Mouse (Mus musculus) lung, embryonic 15.5 days (tissue): ENCODE measurements around the gene Cd44. TPM values are rescaled to one million over a fixed set of nuclear protein-coding genes. Genes with fewer than 3 reads are reported as not detected.

Experiments used
- ATAC-seq: fragments of 200-750 bp; cut with Nextera tagmentation; 2 replicates; pipeline ENCODE4 v1.8.0; 2017; ENCODE audit warnings: moderate number of reproducible peaks, borderline replicate concordance; ENCODE audit not compliant: low FRiP score, low TSS enrichment; ENCODE audit errors: extremely low read depth
- H3K27ac ChIP-seq: fragments of 300-500 bp; sonication (generic); 2 replicates; pipeline ENCODE4 v1.5.1; 2015; ENCODE audit warnings: moderate library complexity, mild to moderate bottlenecking, inconsistent platforms
- H3K27me3 ChIP-seq: fragments of 300-500 bp; sonication (generic); 2 replicates; pipeline ENCODE4 v1.6.1; 2015; ENCODE audit warnings: inconsistent platforms
- H3K36me3 ChIP-seq: fragments of 300-500 bp; sonication (generic); 2 replicates; pipeline ENCODE4 v1.6.1; 2015; ENCODE audit warnings: inconsistent platforms
- H3K4me1 ChIP-seq: fragments of 300-500 bp; sonication (generic); 2 replicates; pipeline ENCODE4 v1.6.1; 2015; ENCODE audit warnings: inconsistent platforms
- H3K4me2 ChIP-seq: fragments of 300-500 bp; sonication (generic); 2 replicates; pipeline ENCODE4 v1.6.1; 2015; ENCODE audit warnings: inconsistent platforms, mild to moderate bottlenecking, moderate library complexity
- H3K4me3 ChIP-seq: fragments of 300-500 bp; sonication (generic); 2 replicates; pipeline ENCODE4 v1.5.1; 2015; ENCODE audit warnings: mild to moderate bottlenecking, inconsistent platforms
- H3K9ac ChIP-seq: fragments of 300-500 bp; sonication (generic); 2 replicates; pipeline ENCODE4 v1.6.1; 2015; ENCODE audit warnings: inconsistent platforms
- H3K9me3 ChIP-seq: fragments of 300-500 bp; sonication (generic); 2 replicates; pipeline ENCODE4 v1.6.1; 2016; ENCODE audit warnings: inconsistent platforms
- WGBS: fragments of 180-500 bp; shearing (Covaris S2); methylation state at CpG from one replicate; pipeline ENCODE4 v1.1.7; 2015; 5-methylcytosine and 5-hydroxymethylcytosine counted together
- polyA plus RNA-seq: library from polyadenylated mRNA; unstranded; fragments of >200 nt; fragmentation: Nextera tagmentation; extraction: Ambion mirVana; gene quantifications from 2 replicates; pipeline ENCODE4 v1.2.1, GENCODE M21; 2015

Cd44 gene
- polyA plus RNA-seq, 1 experiment from 2014 or later, result 30.9 TPM

- WGBS, result 31% methylated on average over 3 of the region's 3 CpGs
- Histone ChIP-seq H3K4me3 (no peak overlapping the region), H3K4me2 (no peak overlapping the region), H3K27me3 (no peaks in the 10 kb centered on the region), H3K9me3 (no peaks in the 10 kb centered on the region), H3K4me1 (peaks cover 11% of the 10 kb centered on the region; the same call in 1 of the 2 replicates), H3K36me3 (no peaks in the 10 kb centered on the region), H3K27ac (0 out of 2 replicates have a peak overlapping the region, but pooled peaks have one; percentile 39), H3K9ac (no peak overlapping the region)
- peak; percentile 52; the same call in 1 of the 2 replicates for ATAC-seq
Measured at GRCm38 (mm10) chr2:102807633-102808032, 93.8 kb downstream of the Cd44 start.

DNA sequence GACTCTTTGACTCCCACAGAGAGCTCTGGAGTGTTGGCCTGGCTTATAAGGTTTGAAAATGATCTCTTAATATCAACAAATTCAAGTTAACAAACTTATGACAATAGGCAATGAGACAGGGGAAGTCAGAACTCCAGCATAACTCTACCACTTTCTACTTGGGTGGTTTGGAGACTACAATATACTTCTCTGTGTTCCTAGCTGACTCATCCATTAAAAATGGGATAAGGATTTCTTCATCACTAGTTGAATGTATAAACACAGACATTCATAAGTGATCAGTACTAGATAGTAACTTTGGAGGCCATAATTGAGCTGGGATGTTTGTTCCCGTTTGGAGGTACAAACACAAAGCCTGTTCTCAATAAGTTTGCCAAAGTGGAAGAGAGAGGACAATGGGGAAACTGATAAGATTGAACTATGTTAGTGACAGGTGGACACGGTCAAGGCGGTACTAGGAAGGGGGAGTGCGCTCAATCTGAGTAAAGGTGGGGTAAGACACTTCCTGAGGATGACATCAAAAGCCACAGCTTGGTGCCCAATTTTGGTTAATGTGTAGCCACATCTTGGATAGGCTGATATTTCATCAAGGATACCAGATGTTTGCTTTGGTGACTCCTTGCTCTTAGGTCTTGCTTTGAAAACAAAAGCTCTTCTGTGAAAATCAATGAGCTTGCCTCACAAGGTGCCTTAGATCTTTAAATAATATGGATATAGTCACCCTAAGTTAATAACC is 95.5 kb downstream of the Cd44 start:
- no peak overlapping the region for H3K4me2 ChIP-seq
- no peaks in the 10 kb centered on the region for H3K36me3 ChIP-seq
- H3K9me3 ChIP-seq, result no peaks in the 10 kb centered on the region
- peaks cover 11% of the 10 kb centered on the region; the same call in 1 of the 2 replicates for H3K4me1 ChIP-seq
- no peak overlapping the region for H3K4me3 ChIP-seq
- H3K27me3 ChIP-seq, result no peaks in the 10 kb centered on the region
- no peak overlapping the region for H3K9ac ChIP-seq
- no peak overlapping the region; the same call in 1 of the 2 replicates for H3K27ac ChIP-seq
- WGBS, result 77% methylated on average over 4 of the region's 4 CpGs
- ATAC-seq, result no peak; the same call in 1 of the 2 replicates

DNA sequence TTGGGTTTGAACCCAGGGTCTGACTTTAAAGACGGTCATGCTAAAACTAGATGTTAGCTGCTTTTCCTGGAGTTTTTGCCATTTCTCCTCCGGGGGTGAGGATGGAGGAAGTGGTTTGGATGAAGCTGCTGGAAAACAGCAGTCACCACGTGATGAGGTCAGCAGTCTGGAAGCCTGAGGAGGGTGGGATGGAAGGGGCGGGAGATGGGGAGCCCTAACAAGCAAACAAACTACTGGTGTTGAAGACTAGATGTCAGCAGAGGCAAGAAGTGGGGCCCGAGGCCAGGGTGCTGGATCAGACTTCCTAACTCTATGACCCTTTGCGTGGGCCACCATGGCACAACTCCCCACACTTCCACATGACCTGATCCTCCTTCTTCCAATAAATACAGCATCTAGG is 96.2 kb downstream of the Cd44 start:
- no peak overlapping the region for H3K4me2 ChIP-seq
- H3K36me3 ChIP-seq, result no peaks in the 10 kb centered on the region
- H3K27me3 ChIP-seq, result no peaks in the 10 kb centered on the region
- H3K9ac ChIP-seq, result no peak overlapping the region
- H3K4me1 ChIP-seq, result peaks cover 11% of the 10 kb centered on the region; the same call in 1 of the 2 replicates
- no peak overlapping the region for H3K4me3 ChIP-seq
- H3K27ac ChIP-seq, result no peak overlapping the region; the same call in 1 of the 2 replicates
- peak; percentile 52; the same call in 1 of the 2 replicates for ATAC-seq
- H3K9me3 ChIP-seq, result no peaks in the 10 kb centered on the region
- 57% methylated on average over 6 of the region's 6 CpGs for WGBS

- Histone ChIP-seq H3K9me3 (no peaks in the 10 kb centered on the region), H3K27ac (no peak overlapping the region), H3K4me3 (no peak overlapping the region), H3K4me2 (no peak overlapping the region), H3K4me1 (peaks cover 11% of the 10 kb centered on the region; the same call in 1 of the 2 replicates), H3K36me3 (no peaks in the 10 kb centered on the region), H3K9ac (no peak overlapping the region), H3K27me3 (no peaks in the 10 kb centered on the region)
- WGBS, result 34% methylated on average over 2 of the region's 2 CpGs
- ATAC-seq, result no peak
Measured at GRCm38 (mm10) chr2:102804109-102804508, 97.4 kb downstream of the Cd44 start.

DNA sequence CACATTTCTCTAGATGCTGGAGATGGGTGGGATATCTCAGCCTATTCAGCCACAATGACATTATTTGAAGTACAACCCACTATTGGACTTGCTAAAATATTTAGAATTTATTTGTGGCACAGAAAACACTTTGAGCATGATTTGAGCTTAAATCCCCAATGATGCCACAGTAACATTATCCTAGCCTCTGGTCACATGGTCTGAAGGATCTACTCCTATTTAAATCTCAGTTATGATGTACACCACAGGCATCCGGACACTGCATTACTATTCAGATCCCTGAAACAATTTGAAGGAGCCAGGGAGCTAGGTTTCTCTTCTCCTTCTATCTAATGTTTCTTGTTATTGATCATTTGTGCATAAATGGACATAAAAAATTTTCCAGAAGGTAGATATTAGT is 99.6 kb downstream of the Cd44 start:
- H3K4me1 ChIP-seq, result peaks cover 11% of the 10 kb centered on the region; the same call in 1 of the 2 replicates
- no peak overlapping the region for H3K9ac ChIP-seq
- 86% methylated on average over 1 of the region's 1 CpGs for WGBS
- ATAC-seq, result no peak
- no peaks in the 10 kb centered on the region for H3K9me3 ChIP-seq
- no peak overlapping the region for H3K4me3 ChIP-seq
- H3K36me3 ChIP-seq, result no peaks in the 10 kb centered on the region
- no peaks in the 10 kb centered on the region for H3K27me3 ChIP-seq
- no peak overlapping the region for H3K27ac ChIP-seq
- H3K4me2 ChIP-seq, result no peak overlapping the region

- H3K4me1 ChIP-seq, result no peaks in the 10 kb centered on the region
- H3K4me3 ChIP-seq, result no peak overlapping the region
- 53% methylated on average over 2 of the region's 2 CpGs for WGBS
- no peaks in the 10 kb centered on the region for H3K9me3 ChIP-seq
- H3K36me3 ChIP-seq, result no peaks in the 10 kb centered on the region
- peak overlapping the region; percentile 34; the same call in 1 of the 2 replicates for H3K27ac ChIP-seq
- no peak for ATAC-seq
- no peaks in the 10 kb centered on the region for H3K27me3 ChIP-seq
- H3K4me2 ChIP-seq, result no peak overlapping the region
- H3K9ac ChIP-seq, result no peak overlapping the region
Measured at GRCm38 (mm10) chr2:102798149-102798548, 103.3 kb downstream of the Cd44 start.

GRCm38 (mm10) chr2:102795034-102795433 is 106.4 kb downstream of the Cd44 start:
- no peaks in the 10 kb centered on the region for H3K4me1 ChIP-seq
- no peaks in the 10 kb centered on the region for H3K36me3 ChIP-seq
- no peak overlapping the region for H3K4me2 ChIP-seq
- WGBS, result 91% methylated on average over 3 of the region's 3 CpGs
- H3K4me3 ChIP-seq, result no peak overlapping the region
- no peaks in the 10 kb centered on the region for H3K27me3 ChIP-seq
- no peak overlapping the region for H3K27ac ChIP-seq
- no peaks in the 10 kb centered on the region for H3K9me3 ChIP-seq
- H3K9ac ChIP-seq, result no peak overlapping the region
- ATAC-seq, result no peak

DNA sequence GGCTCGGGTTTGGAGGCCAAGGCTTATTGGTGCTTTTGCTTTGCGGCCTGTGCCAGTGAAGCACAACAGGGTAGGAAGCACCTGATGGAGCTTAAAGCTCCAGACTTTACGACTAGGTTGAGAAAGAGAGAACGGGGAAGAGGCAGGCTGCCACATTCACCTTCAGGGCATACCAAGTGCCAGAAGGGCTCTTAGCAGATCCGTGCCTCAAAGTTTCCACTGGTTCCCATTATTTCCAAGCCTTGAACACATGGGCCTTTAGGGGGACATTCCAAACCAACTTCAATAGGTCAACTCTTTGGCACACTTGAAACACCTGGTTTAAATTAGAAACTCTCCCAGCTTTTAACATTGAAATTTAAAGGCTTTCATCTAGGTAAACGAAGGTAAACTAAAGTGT is 108.7 kb downstream of the Cd44 start:
- Histone ChIP-seq H3K36me3 (no peaks in the 10 kb centered on the region), H3K4me2 (no peak overlapping the region), H3K27ac (no peak overlapping the region), H3K4me3 (no peak overlapping the region), H3K27me3 (no peaks in the 10 kb centered on the region), H3K9me3 (no peaks in the 10 kb centered on the region), H3K4me1 (no peaks in the 10 kb centered on the region), H3K9ac (no peak overlapping the region)
- no peak for ATAC-seq
- WGBS, result 88% methylated on average over 6 of the region's 6 CpGs

GRCm38 (mm10) chr2:102791641-102792040 is 109.8 kb downstream of the Cd44 start:
- Histone ChIP-seq H3K9me3 (no peaks in the 10 kb centered on the region), H3K4me1 (no peaks in the 10 kb centered on the region), H3K4me2 (no peak overlapping the region), H3K27ac (no peak overlapping the region), H3K9ac (no peak overlapping the region), H3K36me3 (no peaks in the 10 kb centered on the region), H3K27me3 (no peaks in the 10 kb centered on the region), H3K4me3 (no peak overlapping the region)
- ATAC-seq, result no peak
- WGBS, result 75% methylated on average over 2 of the region's 2 CpGs

DNA sequence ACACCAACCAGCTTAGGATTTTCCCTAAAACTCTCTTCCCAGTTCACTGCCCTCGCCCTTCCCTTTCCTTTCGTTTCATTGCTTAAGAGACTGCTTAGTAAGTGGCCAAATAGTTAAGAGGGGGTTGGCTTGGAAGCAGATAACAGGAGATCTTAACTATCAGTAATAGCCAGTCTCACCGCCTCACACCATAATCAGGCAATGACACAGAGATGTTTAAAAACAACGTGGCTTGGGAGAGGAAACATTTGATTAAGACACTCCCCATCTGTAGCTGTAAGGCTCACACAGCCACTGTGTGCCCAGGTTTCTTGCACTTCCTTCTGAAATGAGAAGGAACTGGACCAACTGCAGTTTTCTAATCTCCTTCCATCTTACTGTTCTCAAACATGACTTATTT is 115.8 kb downstream of the Cd44 start:
- ATAC-seq, result no peak

DNA sequence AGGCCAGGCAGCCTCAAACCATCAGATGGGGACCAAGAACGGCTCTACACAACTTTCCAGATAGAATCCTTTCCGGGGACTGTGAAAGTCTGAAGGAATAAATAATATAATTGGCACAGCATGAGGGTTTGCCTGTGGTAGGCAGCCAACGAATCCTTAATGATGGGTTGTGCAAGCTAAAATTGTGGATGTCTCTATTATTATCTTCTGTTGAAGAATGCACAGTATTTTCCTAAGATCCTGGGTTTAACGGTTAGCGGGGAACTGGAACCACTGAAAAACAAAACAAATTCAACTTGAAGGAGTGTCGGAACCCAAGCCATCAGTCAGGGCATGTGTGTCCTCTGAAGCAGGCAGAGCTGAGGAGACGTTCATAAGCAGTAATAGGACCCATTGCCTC is 118.7 kb downstream of the Cd44 start:
- no peak for ATAC-seq
- no peak overlapping the region for H3K27ac ChIP-seq
- H3K4me1 ChIP-seq, result no peaks in the 10 kb centered on the region
- no peaks in the 10 kb centered on the region for H3K9me3 ChIP-seq
- H3K4me2 ChIP-seq, result no peak overlapping the region
- no peak overlapping the region for H3K9ac ChIP-seq
- H3K36me3 ChIP-seq, result no peaks in the 10 kb centered on the region
- 59% methylated on average over 7 of the region's 7 CpGs for WGBS
- no peak overlapping the region for H3K4me3 ChIP-seq
- H3K27me3 ChIP-seq, result no peaks in the 10 kb centered on the region

More for the DNA sequence above, 115.8 kb downstream of the Cd44 start:
- H3K4me3 ChIP-seq, result no peak overlapping the region
- no peaks in the 10 kb centered on the region for H3K36me3 ChIP-seq
- no peaks in the 10 kb centered on the region for H3K4me1 ChIP-seq
- 46% methylated on average over 4 of the region's 4 CpGs for WGBS
- no peak overlapping the region for H3K4me2 ChIP-seq
- H3K9ac ChIP-seq, result no peak overlapping the region
- no peak overlapping the region for H3K27ac ChIP-seq
- H3K9me3 ChIP-seq, result no peaks in the 10 kb centered on the region
- H3K27me3 ChIP-seq, result no peaks in the 10 kb centered on the region

GRCm38 (mm10) chr2:102778208-102778607 is 123.3 kb downstream of the Cd44 start:
- WGBS, result 74% methylated on average over 3 of the region's 3 CpGs
- ATAC-seq, result no peak
- H3K36me3 ChIP-seq, result no peaks in the 10 kb centered on the region
- H3K4me1 ChIP-seq, result no peaks in the 10 kb centered on the region
- H3K4me2 ChIP-seq, result no peak overlapping the region
- H3K9ac ChIP-seq, result no peak overlapping the region
- no peaks in the 10 kb centered on the region for H3K9me3 ChIP-seq
- no peak overlapping the region for H3K27ac ChIP-seq
- H3K27me3 ChIP-seq, result no peaks in the 10 kb centered on the region
- no peak overlapping the region for H3K4me3 ChIP-seq
